Comparison of ENCODE assay signal across 16 mouse cellular contexts in genomic region chr2:68162012-68162411, GRCm38 (mm10).
"Had no signal": no experiment of that assay in that cellular context is flagged by ENCODE, and none has a peak within 500 bp of the region (broad histone marks: within the 10 kb centered on the region; RNA-seq: fewer than 3 reads in every experiment).

No protein-coding gene starts in this region.

- H3K4me1 ChIP-seq: kidney, embryonic 15.5 days; liver, embryonic 13.5 days; stomach, embryonic 15.5 days had no signal

- H3K27ac ChIP-seq: kidney, embryonic 15.5 days; left cerebral cortex, adult 2 months; liver, embryonic 13.5 days; stomach, embryonic 15.5 days had no signal

- H3K27me3 ChIP-seq: kidney, embryonic 15.5 days; liver, embryonic 13.5 days; stomach, embryonic 15.5 days had no signal

- H3K9me3 ChIP-seq: kidney, embryonic 15.5 days; liver, embryonic 13.5 days; stomach, embryonic 15.5 days had no signal

- H3K9ac ChIP-seq: kidney, embryonic 15.5 days; liver, embryonic 13.5 days; stomach, embryonic 15.5 days had no signal

- H3K4me3 ChIP-seq: kidney, embryonic 15.5 days; left cerebral cortex, adult 2 months; liver, embryonic 13.5 days; stomach, embryonic 15.5 days had no signal

- H3K4me2 ChIP-seq: kidney, embryonic 15.5 days; liver, embryonic 13.5 days; midbrain, embryonic 11.5 days; stomach, embryonic 15.5 days had no signal

- H3K36me3 ChIP-seq: kidney, embryonic 15.5 days; liver, embryonic 13.5 days; stomach, embryonic 15.5 days had no signal

- DNase-seq: kidney, adult 11 months; kidney, adult 8-10 months; kidney, postnatal 10 days; kidney, postnatal 36 days; layer of hippocampus, postnatal 36 days; liver, embryonic 13.5 days; lung, adult 2 months; lung, postnatal 14 days; lung, postnatal 4 days; midbrain, embryonic 14.5 days; right cerebral cortex, postnatal 4 days; thymus, postnatal 36 days had no signal
